Mouse (Mus musculus) kidney, adult 10 weeks (tissue): ENCODE results near the gene Mymk. TPM values are rescaled to one million over a fixed set of nuclear protein-coding genes. Genes with fewer than 3 reads are reported as not detected.

Source experiments
- polyA plus RNA-seq: library from polyadenylated mRNA; stranded (reverse); fragments of 350-450 nt; fragmentation: Illumina TruSeq; extraction: RNeasy Lipid Tissue Mini Kit (QIAGEN cat#74804); gene quantifications from one replicate; pipeline ENCODE4 v1.2.3, GENCODE M21; 2014; ENCODE audit warnings: low read depth, low replicate concordance

Gene Mymk
- not detected for polyA plus RNA-seq

GRCm38 (mm10) chr2:27071978-27072377 lies at the start of gene Mymk:
Gene Mymk, minus strand, starts transcription at chr2:27072179.

GRCm38 (mm10) chr2:27079152-27079584 lies 7.2 kb upstream of the Mymk start, which contains the start of gene Adamtsl2:
Gene Adamtsl2, plus strand, starts transcription at chr2:27079379.

DNA sequence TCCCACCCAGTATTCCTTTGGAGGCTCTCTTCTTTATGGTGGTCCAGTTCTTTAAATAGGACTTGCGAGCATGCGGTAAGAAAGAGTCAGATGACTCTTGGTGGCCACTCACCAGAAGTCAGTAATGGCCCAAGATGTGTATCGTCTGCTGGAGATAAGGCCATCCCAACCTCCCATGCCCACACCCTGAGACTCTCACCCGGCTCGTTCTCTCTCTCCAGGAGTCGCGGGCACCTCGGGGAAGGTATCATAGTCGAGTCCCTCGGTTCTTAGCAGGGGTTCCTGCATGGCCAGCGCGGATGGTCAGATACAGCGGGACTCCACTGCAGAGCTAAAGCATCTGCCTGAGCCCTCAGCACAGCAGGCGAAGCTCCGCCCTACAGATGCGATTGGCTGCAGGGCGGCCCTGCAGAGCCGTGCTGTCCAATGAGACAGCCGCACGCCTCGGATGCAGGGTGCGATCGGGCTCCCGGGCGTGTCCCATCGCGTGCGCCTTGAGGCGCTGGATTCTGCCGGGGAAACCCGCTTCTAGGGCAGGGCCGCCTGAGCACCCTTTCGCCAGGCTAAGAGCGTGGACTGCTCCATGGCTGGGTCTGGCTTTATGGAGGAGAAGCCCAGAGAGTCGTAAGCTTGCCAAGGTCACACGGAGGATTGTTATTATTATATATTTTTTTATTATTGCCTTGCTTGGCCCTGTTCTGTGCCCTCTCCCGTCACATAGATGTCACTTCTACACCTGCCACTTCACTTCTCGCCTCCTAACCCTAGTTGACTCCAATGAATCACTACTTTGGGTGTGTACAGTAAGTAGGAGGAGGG lies 44.2 kb downstream of the Mymk start, which contains the start of gene Slc2a6:
Gene Slc2a6, minus strand, starts transcription at position 381 of the 819 bp plus-strand sequence.

Other genes starting within 250 kb of the Mymk start
- not detected for gene Abo, start 207.2 kb downstream of the Mymk start, polyA plus RNA-seq
- 8.7 TPM for gene Surf6, start 169.3 kb downstream of the Mymk start, polyA plus RNA-seq
- 11.5 TPM for gene Med22, start 161.5 kb downstream of the Mymk start, polyA plus RNA-seq
- 37.5 TPM for gene Rpl7a, start 161.4 kb downstream of the Mymk start, polyA plus RNA-seq
- 10.0 TPM for gene Surf2, start 155.8 kb downstream of the Mymk start, polyA plus RNA-seq
- gene Surf1, start 155.6 kb downstream of the Mymk start, polyA plus RNA-seq: 45.8 TPM
- 62.1 TPM for gene Surf4, start 138.3 kb downstream of the Mymk start, polyA plus RNA-seq
- not detected for gene Stkld1, start 138.1 kb downstream of the Mymk start, polyA plus RNA-seq
- 32.3 TPM for gene Rexo4, start 107.8 kb downstream of the Mymk start, polyA plus RNA-seq
- gene Adamts13, start 98.8 kb downstream of the Mymk start, polyA plus RNA-seq: not detected
- 17.4 TPM for gene Cacfd1, start 62.3 kb downstream of the Mymk start, polyA plus RNA-seq
- gene Slc2a6, start 44.2 kb downstream of the Mymk start, polyA plus RNA-seq: not detected
- gene Adamtsl2, start 7.2 kb upstream of the Mymk start, polyA plus RNA-seq: 0.44 TPM
- gene Fam163b, start 70.3 kb upstream of the Mymk start, polyA plus RNA-seq: not detected
- gene Dbh, start 93.1 kb upstream of the Mymk start, polyA plus RNA-seq: not detected
- 15.7 TPM for gene Sardh, start 176.2 kb upstream of the Mymk start, polyA plus RNA-seq